Mouse (Mus musculus) heart, embryonic 11.5 days (tissue): ENCODE measurements around the gene H2-Eb2. TPM values are rescaled to one million over a fixed set of nuclear protein-coding genes. Genes with fewer than 3 reads are reported as not detected.

Experiments
- ATAC-seq: fragments of 200-750 bp; cut with Nextera tagmentation; replicated peaks from 2 replicates; pipeline ENCODE4 v1.8.0; 2017; ENCODE audit warnings: moderate library complexity; ENCODE audit not compliant: insufficient number of reproducible peaks, low FRiP score, low TSS enrichment
- H3K27ac ChIP-seq: fragments of 300-500 bp; sonication (generic); 2 replicates; pipeline ENCODE4 v1.5.1; 2014; ENCODE audit warnings: mild to moderate bottlenecking, low read depth, low read length
- H3K27me3 ChIP-seq: fragments of 300-500 bp; sonication (generic); 2 replicates; pipeline ENCODE4 v1.6.1; 2014; ENCODE audit warnings: mild to moderate bottlenecking, low read length, mixed read lengths; ENCODE audit not compliant: control insufficient read depth, insufficient read depth
- H3K36me3 ChIP-seq: fragments of 300-500 bp; sonication (generic); 2 replicates; pipeline ENCODE4 v1.6.1; 2014; ENCODE audit warnings: mild to moderate bottlenecking, low read length, moderate library complexity, mixed read lengths; ENCODE audit not compliant: control insufficient read depth, insufficient read depth
- H3K4me1 ChIP-seq: fragments of 300-500 bp; sonication (generic); 2 replicates; pipeline ENCODE4 v1.6.1; 2014; ENCODE audit warnings: low read length; ENCODE audit not compliant: control insufficient read depth, insufficient read depth
- H3K4me2 ChIP-seq: fragments of 300-500 bp; sonication (generic); 2 replicates; pipeline ENCODE4 v1.6.1; 2014; ENCODE audit warnings: mild to moderate bottlenecking, moderate library complexity
- H3K4me3 ChIP-seq: fragments of 300-500 bp; sonication (generic); 2 replicates; pipeline ENCODE4 v1.5.1; 2014; ENCODE audit warnings: low read depth, low read length
- H3K9ac ChIP-seq: fragments of 300-500 bp; sonication (generic); 2 replicates; pipeline ENCODE4 v1.6.1; 2014; ENCODE audit warnings: mild to moderate bottlenecking, low read depth, low read length, moderate library complexity
- H3K9me3 ChIP-seq: fragments of 300-500 bp; sonication (generic); replicated peaks from 2 replicates; pipeline ENCODE4 v1.6.1; 2016; ENCODE audit warnings: low read length; ENCODE audit not compliant: control insufficient read depth
- WGBS: fragments of 180-500 bp; shearing (Covaris S2); extraction: QIAGEN DNeasy Blood & Tissue Kit; methylation state at CpG from one replicate; pipeline ENCODE4 v1.1.7; 2014; ENCODE audit not compliant: insufficient replicate concordance; 5-methylcytosine and 5-hydroxymethylcytosine counted together
- polyA plus RNA-seq: library from polyadenylated mRNA; unstranded; fragments of >200 nt; fragmentation: Nextera tagmentation; extraction: Ambion mirVana; gene quantifications from 2 replicates; pipeline ENCODE4 v1.2.1, GENCODE M21; 2014

Gene H2-Eb2
- polyA plus RNA-seq, 1 experiment from 2014 or later: not detected

- H3K36me3 ChIP-seq: no peaks in the 10 kb centered on the region
- ATAC-seq: no peak
- WGBS: 30% methylated on average over 4 of the region's 4 CpGs
Measured at GRCm38 (mm10) chr17:34388513-34388912, 63.0 kb downstream of the H2-Eb2 start.

More at GRCm38 (mm10) chr17:34388513-34388912, 63.0 kb downstream of the H2-Eb2 start:
- Histone ChIP-seq H3K4me2 (no peak overlapping the region), H3K27me3 (peaks cover 8% of the 10 kb centered on the region; the same call in 1 of the 2 replicates), H3K9ac (no peak overlapping the region), H3K27ac (no peak overlapping the region), H3K9me3 (peaks cover 3% of the 10 kb centered on the region; the same call in 1 of the 2 replicates), H3K4me1 (no peaks in the 10 kb centered on the region), H3K4me3 (no peak overlapping the region)

Other genes starting within 250 kb of the H2-Eb2 start
- gene H2-Oa, start 233.3 kb upstream of the H2-Eb2 start, polyA plus RNA-seq: 0.34 and 1.2 TPM in 2 replicates
- 6.2 and 8.1 TPM in 2 replicates for gene H2-DMa, start 206.1 kb upstream of the H2-Eb2 start, polyA plus RNA-seq
- 59.7 and 105 TPM in 2 replicates for gene Brd2, start 203.0 kb upstream of the H2-Eb2 start, polyA plus RNA-seq
- gene H2-DMb2, start 182.4 kb upstream of the H2-Eb2 start, polyA plus RNA-seq: 0.20 TPM in 1 of 2 replicates, not detected in the other
- gene H2-DMb1, start 172.6 kb upstream of the H2-Eb2 start, polyA plus RNA-seq: 0.27 and 0.29 TPM in 2 replicates
- 0.63 and 0.86 TPM in 2 replicates for gene Tap1, start 138.1 kb upstream of the H2-Eb2 start, polyA plus RNA-seq
- gene Psmb9, start 137.9 kb upstream of the H2-Eb2 start, polyA plus RNA-seq: 0.42 and 0.59 TPM in 2 replicates
- gene Psmb8, start 127.9 kb upstream of the H2-Eb2 start, polyA plus RNA-seq: 1.5 and 2.5 TPM in 2 replicates
- gene Tap2, start 122.1 kb upstream of the H2-Eb2 start, polyA plus RNA-seq: 0.44 and 1.4 TPM in 2 replicates
- not detected in 2 replicates for gene H2-Ob, start 86.8 kb upstream of the H2-Eb2 start, polyA plus RNA-seq
- 11.7 and 13.5 TPM in 2 replicates for gene H2-Ab1, start 68.0 kb upstream of the H2-Eb2 start, polyA plus RNA-seq
- not detected in 2 replicates for gene H2-Aa, start 37.8 kb upstream of the H2-Eb2 start, polyA plus RNA-seq
- gene H2-Eb1, start 19.8 kb upstream of the H2-Eb2 start, polyA plus RNA-seq: 1.5 and 2.3 TPM in 2 replicates
- gene Btnl2, start 29.2 kb downstream of the H2-Eb2 start, polyA plus RNA-seq: not detected in 2 replicates
- gene Btnl1, start 51.5 kb downstream of the H2-Eb2 start, polyA plus RNA-seq: not detected in 2 replicates
- gene BC051142, start 73.2 kb downstream of the H2-Eb2 start, polyA plus RNA-seq: not detected in 2 replicates
- not detected in 2 replicates for gene Btnl4, start 151.7 kb downstream of the H2-Eb2 start, polyA plus RNA-seq
- gene Btnl6, start 191.7 kb downstream of the H2-Eb2 start, polyA plus RNA-seq: not detected in 2 replicates
- 6.5 and 8.1 TPM in 2 replicates for gene Notch4, start 238.6 kb downstream of the H2-Eb2 start, polyA plus RNA-seq